Comparison of ENCODE assay signal across 8 mouse cellular contexts in the genomic region with DNA sequence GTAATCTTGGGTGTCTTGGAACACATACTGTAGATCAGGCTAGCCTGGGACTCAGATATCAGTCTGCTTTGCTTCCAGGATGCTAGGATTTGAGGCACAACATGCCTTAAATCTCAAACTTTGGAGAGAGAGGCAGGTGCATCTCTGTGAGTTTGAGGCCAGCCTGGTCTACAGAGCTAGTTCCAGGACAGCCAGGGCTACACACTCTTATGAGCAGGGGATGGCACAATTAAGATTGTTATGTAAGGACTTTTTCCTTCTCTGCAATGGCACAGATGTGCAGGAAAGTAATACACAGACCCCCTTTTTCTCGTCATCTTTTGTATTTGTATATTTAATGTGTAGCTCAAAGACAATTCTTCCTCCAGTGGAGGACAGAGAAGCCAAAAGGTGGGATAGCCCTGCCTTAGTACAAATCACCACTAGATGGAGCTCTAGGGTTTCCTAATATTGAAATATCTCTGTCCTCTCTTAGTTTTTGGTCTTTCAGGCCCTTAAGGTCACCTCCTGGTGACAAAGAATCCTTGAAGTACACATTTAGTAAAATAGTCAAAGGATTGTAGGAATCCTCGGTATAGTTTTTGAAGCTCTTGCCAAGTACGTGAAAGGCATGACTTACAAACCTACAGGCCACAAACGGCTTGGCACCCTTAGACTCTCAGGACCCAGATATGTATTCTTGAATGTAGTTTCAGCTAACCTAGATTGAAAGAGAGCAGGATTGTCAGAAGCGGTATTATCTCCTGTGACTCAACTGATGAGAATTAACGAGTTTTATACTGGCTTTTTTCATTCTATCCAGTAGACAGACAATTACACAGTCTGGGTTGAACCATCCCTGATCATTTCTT. TPM values are rescaled to one million over a fixed set of nuclear protein-coding genes. Genes with fewer than 3 reads are reported as not detected.
DNase-seq lines count a peak whose midpoint lies in the region; ATAC-seq and TF ChIP-seq lines count a peak whose summit lies in the region.

No protein-coding gene starts in this region.

- DNase-seq in heart, postnatal 0 days (ENCODE audit: low spot score) = peak; percentile 54
- DNase-seq in 3T3-L1 (ENCODE audit: low read depth, low spot score) (peak; percentile 74), G1E (ENCODE audit: low spot score) (peak; percentile 19)
- DNase-seq in embryo, embryonic 10.5 days (ENCODE audit: low spot score) = peak; percentile 83
- peak; percentile 49 for DNase-seq in kidney, postnatal 14 days
- DNase-seq in gastrocnemius, postnatal 25 days = no peak

- no peaks in the 10 kb centered on the region for H3K4me1 ChIP-seq in heart, postnatal 0 days (ENCODE audit: control insufficient read depth, insufficient read depth)
- H3K4me1 ChIP-seq in heart, embryonic 11.5 days (ENCODE audit: control insufficient read depth, insufficient read depth, low read length) = no peaks in the 10 kb centered on the region
- H3K4me1 ChIP-seq in G1E (ENCODE audit: insufficient read depth, low read depth, low read length) = no peaks in the 10 kb centered on the region
- no peaks in the 10 kb centered on the region for H3K4me1 ChIP-seq in neural tube, embryonic 14.5 days (ENCODE audit: control insufficient read depth, insufficient read depth, low read length)

- no peak for TF ChIP-seq EP300 in heart, postnatal 0 days (IDR thresholded peaks at IDR 0.05; ENCODE audit: low read depth)

- 32% methylated on average over 6 of the region's 6 CpGs for WGBS in heart, postnatal 0 days
- 37% methylated on average over 6 of the region's 6 CpGs for WGBS in heart, embryonic 11.5 days (ENCODE audit: insufficient replicate concordance)
- 43% methylated on average over 6 of the region's 6 CpGs for WGBS in neural tube, embryonic 14.5 days

- no peaks in the 10 kb centered on the region for H3K36me3 ChIP-seq in heart, postnatal 0 days (replicated peaks; ENCODE audit: control insufficient read depth, insufficient read depth, low read length)
- no peaks in the 10 kb centered on the region for H3K36me3 ChIP-seq in heart, embryonic 11.5 days (ENCODE audit: control insufficient read depth, insufficient read depth, low read length)
- H3K36me3 ChIP-seq in G1E (replicated peaks) = no peaks in the 10 kb centered on the region
- no peaks in the 10 kb centered on the region for H3K36me3 ChIP-seq in neural tube, embryonic 14.5 days (ENCODE audit: control insufficient read depth, insufficient read depth, low read length)

- H3K27ac ChIP-seq in heart, postnatal 0 days (ENCODE audit: low read depth) = no peak overlapping the region
- no peak overlapping the region for H3K27ac ChIP-seq in heart, embryonic 11.5 days (ENCODE audit: low read depth, low read length)
- no peak overlapping the region for H3K27ac ChIP-seq in neural tube, embryonic 14.5 days (ENCODE audit: low read depth, low read length)

- H3K4me3 ChIP-seq in heart, postnatal 0 days (ENCODE audit: low read depth, low read length) = no peak overlapping the region
- H3K4me3 ChIP-seq in heart, embryonic 11.5 days (ENCODE audit: low read depth, low read length) = no peak overlapping the region
- H3K4me3 ChIP-seq in G1E (ENCODE audit: low read depth, low read length) = no peak overlapping the region
- no peak overlapping the region for H3K4me3 ChIP-seq in neural tube, embryonic 14.5 days (ENCODE audit: low read depth, low read length)

- no peak overlapping the region for H3K9ac ChIP-seq in heart, postnatal 0 days (replicated peaks; ENCODE audit: low read depth, low read length)
- H3K9ac ChIP-seq in heart, embryonic 11.5 days (ENCODE audit: low read depth, low read length) = no peak overlapping the region
- H3K9ac ChIP-seq in neural tube, embryonic 14.5 days (replicated peaks; ENCODE audit: low read depth, low read length) = no peak overlapping the region

- peak; percentile 68 for TF ChIP-seq CTCF in heart, postnatal 0 days (IDR thresholded peaks at IDR 0.05; ENCODE audit: low read depth)
- peak; percentile 60 for TF ChIP-seq CTCF in G1E (IDR thresholded peaks at IDR 0.05; ENCODE audit: low read depth, low read length)

- no peaks in the 10 kb centered on the region for H3K9me3 ChIP-seq in heart, postnatal 0 days (replicated peaks; ENCODE audit: control insufficient read depth, low read length)
- no peaks in the 10 kb centered on the region for H3K9me3 ChIP-seq in heart, embryonic 11.5 days (replicated peaks; ENCODE audit: control insufficient read depth, low read length)
- no peaks in the 10 kb centered on the region for H3K9me3 ChIP-seq in G1E (replicated peaks)
- no peaks in the 10 kb centered on the region for H3K9me3 ChIP-seq in neural tube, embryonic 14.5 days (ENCODE audit: control insufficient read depth, low read length)

- ATAC-seq in heart, postnatal 0 days (ENCODE audit: insufficient read depth, low read depth) = 0 out of 2 replicates have a peak, but pooled peaks have one; percentile 49
- ATAC-seq in heart, embryonic 11.5 days (replicated peaks; ENCODE audit: insufficient number of reproducible peaks, low FRiP score, low TSS enrichment) = no peak
- ATAC-seq in G1E (ENCODE audit: extremely low read depth, insufficient number of reproducible peaks, low FRiP score, poor library complexity, severe bottlenecking) = 0 out of 2 replicates have a peak, but pooled peaks have one; percentile 8
- ATAC-seq in neural tube, embryonic 14.5 days (ENCODE audit: low read depth) = peak; percentile 80

- H3K4me2 ChIP-seq in heart, postnatal 0 days (ENCODE audit: low read depth, low read length) = no peak overlapping the region
- no peak overlapping the region for H3K4me2 ChIP-seq in heart, embryonic 11.5 days
- no peak overlapping the region for H3K4me2 ChIP-seq in neural tube, embryonic 14.5 days (ENCODE audit: low read depth, low read length)

- no peaks in the 10 kb centered on the region for H3K27me3 ChIP-seq in heart, postnatal 0 days (ENCODE audit: control insufficient read depth, insufficient read depth, low read length)
- H3K27me3 ChIP-seq in heart, embryonic 11.5 days (ENCODE audit: control insufficient read depth, insufficient read depth, low read length) = no peaks in the 10 kb centered on the region
- H3K27me3 ChIP-seq in G1E (ENCODE audit: insufficient read depth, low read length) = 0 out of 2 replicates have a peak, but pooled peaks cover 6% of the 10 kb centered on the region
- H3K27me3 ChIP-seq in neural tube, embryonic 14.5 days (ENCODE audit: control insufficient read depth, insufficient read depth, low read length) = no peaks in the 10 kb centered on the region

RNA-seq across cellular contexts. Expression of gene Nqo2, which starts 7.7 kb away (rescaled TPM):
- total RNA-seq in heart, postnatal 0 days (2014; rRNA removed; ENCODE audit: low replicate concordance) = 20.8 and 28.3 TPM in 2 replicates
- polyA plus RNA-seq in heart, postnatal 0 days (2015; fragmentation: Nextera tagmentation; extraction: Ambion mirVana) = 26.9 and 27.0 TPM in 2 replicates
- 29.6 and 35.1 TPM in 2 replicates for polyA plus RNA-seq in heart, embryonic 11.5 days (2014; fragmentation: Nextera tagmentation; extraction: Ambion mirVana)
- total RNA-seq in G1E (2014; fragmentation: Nextera tagmentation) (11.8 and 13.8 TPM in 2 replicates), G1E (2017) (12.4 and 13.1 TPM in 2 replicates)
- 0.29 and 0.55 TPM in 2 replicates for polyA plus RNA-seq in G1E (2012)
- polyA plus RNA-seq in neural tube, embryonic 14.5 days (2014; fragmentation: Nextera tagmentation; extraction: Ambion mirVana) = 8.3 and 11.7 TPM in 2 replicates
- total RNA-seq in gastrocnemius, postnatal 25 days (2021) = 10 to 100 TPM; 14.6 to 15.6 TPM

RNA-seq across cellular contexts. Expression of gene Ripk1, which starts 45.4 kb away (rescaled TPM):
- total RNA-seq in heart, postnatal 0 days (2014; rRNA removed; ENCODE audit: low replicate concordance) = 6.1 and 9.5 TPM in 2 replicates
- polyA plus RNA-seq in heart, postnatal 0 days (2015; fragmentation: Nextera tagmentation; extraction: Ambion mirVana) = 4.7 and 4.8 TPM in 2 replicates
- polyA plus RNA-seq in heart, embryonic 11.5 days (2014; fragmentation: Nextera tagmentation; extraction: Ambion mirVana) = 11.2 and 11.6 TPM in 2 replicates
- 27.8 and 35.0 TPM in 2 replicates for total RNA-seq in G1E (2014; fragmentation: Nextera tagmentation)
- 40.3 and 41.6 TPM in 2 replicates for total RNA-seq in G1E (2017)
- 6.7 and 9.7 TPM in 2 replicates for polyA plus RNA-seq in G1E (2012)
- polyA plus RNA-seq in neural tube, embryonic 14.5 days (2014; fragmentation: Nextera tagmentation; extraction: Ambion mirVana) = 5.2 and 7.9 TPM in 2 replicates
- total RNA-seq in gastrocnemius, postnatal 25 days (2021) = 1 to 10 TPM; 4.3 to 4.4 TPM

RNA-seq across cellular contexts. Expression of gene Serpinb6a, which starts 45.8 kb away (rescaled TPM):
- total RNA-seq in heart, postnatal 0 days (2014; rRNA removed; ENCODE audit: low replicate concordance) = 115 and 149 TPM in 2 replicates
- polyA plus RNA-seq in heart, postnatal 0 days (2015; fragmentation: Nextera tagmentation; extraction: Ambion mirVana) = 79.0 and 80.2 TPM in 2 replicates
- 45.0 and 45.6 TPM in 2 replicates for polyA plus RNA-seq in heart, embryonic 11.5 days (2014; fragmentation: Nextera tagmentation; extraction: Ambion mirVana)
- total RNA-seq in G1E (2014; fragmentation: Nextera tagmentation) (12.1 and 22.7 TPM in 2 replicates), G1E (2017) (9.8 and 10.9 TPM in 2 replicates)
- 2.1 and 3.8 TPM in 2 replicates for polyA plus RNA-seq in G1E (2012)
- polyA plus RNA-seq in neural tube, embryonic 14.5 days (2014; fragmentation: Nextera tagmentation; extraction: Ambion mirVana) = 39.3 and 53.2 TPM in 2 replicates
- 10 to 100 TPM; 90.9 to 96.4 TPM for total RNA-seq in gastrocnemius, postnatal 25 days (2021)

RNA-seq across cellular contexts. Expression of gene Serpinb6c, which starts 51.3 kb away (rescaled TPM):
- total RNA-seq in heart, postnatal 0 days (2014; rRNA removed; ENCODE audit: low replicate concordance) = not detected in 2 replicates
- not detected in 2 replicates for polyA plus RNA-seq in heart, postnatal 0 days (2015; fragmentation: Nextera tagmentation; extraction: Ambion mirVana)
- not detected in 2 replicates for polyA plus RNA-seq in heart, embryonic 11.5 days (2014; fragmentation: Nextera tagmentation; extraction: Ambion mirVana)
- total RNA-seq in G1E (2014; fragmentation: Nextera tagmentation) (not detected in 2 replicates), G1E (2017) (not detected in 2 replicates)
- not detected in 2 replicates for polyA plus RNA-seq in G1E (2012)
- 0.23 and 1.2 TPM in 2 replicates for polyA plus RNA-seq in neural tube, embryonic 14.5 days (2014; fragmentation: Nextera tagmentation; extraction: Ambion mirVana)
- total RNA-seq in gastrocnemius, postnatal 25 days (2021) = under 1 TPM in 1 of 2 experiments, not detected in 1; 0.20 TPM
